In genomic region chr9:56767653-56768136, GRCm38 (mm10) we compare ENCODE assay signal across 8 mouse cellular contexts. TPM values are rescaled to one million over a fixed set of nuclear protein-coding genes. Genes with fewer than 3 reads are reported as not detected.
A peak's percentile ranks its signal among the peaks of the same experiment; 100 is the strongest.
DNase-seq lines count a peak whose midpoint lies in the region; ATAC-seq lines count a peak whose summit lies in the region.

No protein-coding gene starts in this region.

- H3K36me3 ChIP-seq in hindbrain, embryonic 14.5 days (replicated peaks; ENCODE audit: control insufficient read depth, insufficient read depth): no peaks in the 10 kb centered on the region

- peaks cover 4% of the 10 kb centered on the region; the same call in 1 of the 2 replicates for H3K4me1 ChIP-seq in hindbrain, embryonic 14.5 days (replicated peaks; ENCODE audit: control insufficient read depth, insufficient read depth, low read length)

- no peaks in the 10 kb centered on the region for H3K27me3 ChIP-seq in hindbrain, embryonic 14.5 days (ENCODE audit: control insufficient read depth, insufficient read depth, low read length)

- peak; percentile 77 for ATAC-seq in hindbrain, embryonic 14.5 days (ENCODE audit: low FRiP score)
- no peak for ATAC-seq in monocyte, adult 5-6 weeks (replicated peaks; ENCODE audit: insufficient number of reproducible peaks, low FRiP score, low TSS enrichment, poor library complexity, severe bottlenecking)

- H3K4me3 ChIP-seq in hindbrain, embryonic 14.5 days (replicated peaks; ENCODE audit: low read length): no peak overlapping the region

- no peak overlapping the region for H3K4me2 ChIP-seq in hindbrain, embryonic 14.5 days (replicated peaks)

- WGBS in hindbrain, embryonic 14.5 days: 46% methylated on average over 9 of the region's 9 CpGs

- H3K9ac ChIP-seq in hindbrain, embryonic 14.5 days: no peak overlapping the region

- peak; percentile 14 for DNase-seq in adrenal gland, postnatal 10 days
- DNase-seq in adrenal gland, postnatal 36 days: no peak
- peak; percentile 58 to 73 for DNase-seq in layer of hippocampus, postnatal 10 days (ENCODE audit: low spot score in 2 of 2)
- no peak for DNase-seq in layer of hippocampus, adult 11-12 months (ENCODE audit: low spot score)
- peak; percentile 64 for DNase-seq in hindbrain, embryonic 14.5 days (ENCODE audit: low spot score)
- peak; percentile 73 to 90 for DNase-seq in lung, postnatal 4 days
- no peak for DNase-seq in gastrocnemius, postnatal 25 days

- H3K27ac ChIP-seq in hindbrain, embryonic 14.5 days: no peak overlapping the region

- H3K9me3 ChIP-seq in hindbrain, embryonic 14.5 days (ENCODE audit: control insufficient read depth, low read length): no peaks in the 10 kb centered on the region

RNA-seq across cellular contexts. Expression of gene Lingo1, which starts 28.6 kb away (rescaled TPM):
- 1 to 10 TPM; 2.6 to 5.1 TPM for total RNA-seq in adrenal gland, postnatal 10 days (2021)
- 1 to 10 TPM in 1 of 2 experiments, under 1 TPM in 1; 0.66 to 1.2 TPM for total RNA-seq in adrenal gland, postnatal 36 days (2021)
- 100 to 1,000 TPM; 285 to 307 TPM for total RNA-seq in layer of hippocampus, postnatal 10 days (2021)
- polyA plus RNA-seq in hindbrain, embryonic 14.5 days (2014; fragmentation: Nextera tagmentation; extraction: Ambion mirVana): 57.3 and 65.9 TPM in 2 replicates
- total RNA-seq in monocyte, adult 5-6 weeks (2017): not detected in 3 replicates
- under 1 TPM; 0.21 to 0.41 TPM for total RNA-seq in gastrocnemius, postnatal 25 days (2021)

Comparison
In these comparisons a context has a peak if more than half of its experiments do, and no peak if none do; other contexts are left out.
1. DNase-seq: peak in adrenal gland, postnatal 10 days (single experiment), layer of hippocampus, postnatal 10 days (2 of 2), hindbrain, embryonic 14.5 days (single experiment) and lung, postnatal 4 days (2 of 2); none in adrenal gland, postnatal 36 days (0 of 2), layer of hippocampus, adult 11-12 months (single experiment) and gastrocnemius, postnatal 25 days (single experiment).
2. RNA of gene Lingo1, which starts 28.6 kb away (total RNA-seq): 285 to 307 TPM in layer of hippocampus, postnatal 10 days; 2.6 to 5.1 TPM in adrenal gland, postnatal 10 days, 0.66 to 1.2 TPM in adrenal gland, postnatal 36 days, 0.21 to 0.41 TPM in gastrocnemius, postnatal 25 days and not detected in monocyte, adult 5-6 weeks; every median in the first group is over 10 times any median in the second.